Mouse (Mus musculus) brain, embryonic 14.5 days (tissue): ENCODE measurements at regions not wholly inside any gene's neighbourhood (a gene's known extent, or its start where the extent isn't known, plus 50 kb on each side); places are given as distances from the start of the nearest gene placed in this dataset.
A peak's percentile ranks its signal among the peaks of the same experiment; 100 is the strongest.

Source experiments
- DNase-seq: peaks from one replicate; pipeline ENCODE4 v3.0.0-alpha.2; 2011; ENCODE audit warnings: low read depth
- CTCF ChIP-seq: fragments of 200-500 bp; IDR thresholded peaks from 2 replicates; pipeline ENCODE4 v1.5.1; 2012; ENCODE audit warnings: inconsistent platforms, mild to moderate bottlenecking, moderate library complexity, borderline replicate concordance; ENCODE audit not compliant: insufficient read depth, insufficient read length; ENCODE audit errors: extremely low read depth
- POLR2A ChIP-seq: fragments of 200-500 bp; IDR thresholded peaks from 2 replicates; pipeline ENCODE4 v1.6.1; 2012; ENCODE audit warnings: mild to moderate bottlenecking, inconsistent platforms, borderline replicate concordance; ENCODE audit not compliant: poor library complexity, insufficient read depth, insufficient read length, severe bottlenecking; ENCODE audit errors: extremely low read depth

- DNase-seq = peak; percentile 63
- TF ChIP-seq POLR2A (no peak), CTCF (no peak)
These were observed 1569.7 kb upstream of the Pabpc4l start for GRCm38 (mm10) chr3:48017700-48018099.
